Mouse (Mus musculus) myocyte (in vitro differentiated cells): ENCODE results near the gene Olfr748. TPM values are rescaled to one million over a fixed set of nuclear protein-coding genes. Genes with fewer than 3 reads are reported as not detected.
"Not testable (repeated sequence)": the region's sequence is repeated elsewhere in the genome, so short reads cannot be mapped to it uniquely, and the experiment has no call there.

ENCODE experiments used
- H3K27me3 ChIP-seq: one replicate; pipeline ENCODE4 v1.6.1; 2011; ENCODE audit not compliant: control insufficient read depth, insufficient read depth, insufficient read length
- H3K36me3 ChIP-seq: one replicate; pipeline ENCODE4 v1.6.1; 2011; ENCODE audit not compliant: control insufficient read depth, insufficient read depth
- H3K4me2 ChIP-seq: one replicate; pipeline ENCODE4 v1.6.1; 2011; ENCODE audit warnings: low read depth, control low read depth
- H3K4me3 ChIP-seq: one replicate; pipeline ENCODE4 v1.5.1; 2011; ENCODE audit warnings: mild to moderate bottlenecking, control low read depth, moderate library complexity
- H3K79me2 ChIP-seq: one replicate; pipeline ENCODE4 v1.6.1; 2011; ENCODE audit not compliant: control insufficient read depth, insufficient read depth
- H3ac ChIP-seq: one replicate; pipeline ENCODE4 v1.6.1; 2011; ENCODE audit not compliant: control insufficient read depth, insufficient read length
- CEBPB ChIP-seq: IDR thresholded peaks from 2 replicates; pipeline ENCODE4 v1.6.1; 2011; ENCODE audit warnings: mild to moderate bottlenecking, moderate library complexity; ENCODE audit not compliant: poor library complexity, insufficient read depth, severe bottlenecking
- E2F4 ChIP-seq: IDR thresholded peaks from one replicate; pipeline ENCODE4 v1.6.1; 2011; ENCODE audit warnings: mild to moderate bottlenecking, control low read depth, moderate library complexity; ENCODE audit not compliant: insufficient read depth
- MAX ChIP-seq: IDR thresholded peaks from one replicate; pipeline ENCODE4 v1.6.1; 2011; ENCODE audit warnings: low read depth, mild to moderate bottlenecking, control low read depth
- MYOD1 ChIP-seq, 3 experiments: IDR thresholded peaks; one replicate each; pipeline ENCODE4 v1.6.1; 2011; ENCODE audit warnings: control low read depth in 2 of 3, low read depth in 2 of 3, mild to moderate bottlenecking in 2 of 3, moderate library complexity in 1 of 3; ENCODE audit not compliant: insufficient read length in 2 of 3, control insufficient read depth in 1 of 3
- MYOG ChIP-seq, 3 experiments: IDR thresholded peaks; one replicate each; pipeline ENCODE4 v1.6.1; 2011; ENCODE audit warnings: control low read depth in 2 of 3, low read depth in 2 of 3, mild to moderate bottlenecking in 2 of 3; ENCODE audit not compliant: insufficient read length in 2 of 3, control insufficient read depth in 1 of 3, insufficient read depth in 1 of 3
- POLR2A ChIP-seq: IDR thresholded peaks from one replicate; pipeline ENCODE4 v1.6.1; 2011; ENCODE audit warnings: low read depth, mild to moderate bottlenecking, control low read depth, moderate library complexity; ENCODE audit not compliant: insufficient read length
- POLR2AphosphoS2 ChIP-seq: IDR thresholded peaks from one replicate; pipeline ENCODE4 v1.6.1; 2011; ENCODE audit warnings: low read depth, control low read depth; ENCODE audit not compliant: insufficient read length
- REST ChIP-seq: IDR thresholded peaks from one replicate; pipeline ENCODE4 v1.6.1; 2011; ENCODE audit warnings: mild to moderate bottlenecking, control low read depth, moderate library complexity; ENCODE audit not compliant: insufficient read depth, insufficient read length
- SRF ChIP-seq: IDR thresholded peaks from one replicate; pipeline ENCODE4 v1.6.1; 2011; ENCODE audit warnings: low read depth; ENCODE audit not compliant: control insufficient read depth, insufficient read length
- TCF12 ChIP-seq: IDR thresholded peaks from one replicate; pipeline ENCODE4 v1.6.1; 2011; ENCODE audit warnings: mild to moderate bottlenecking, control low read depth; ENCODE audit not compliant: poor library complexity, insufficient read depth, severe bottlenecking
- TCF3 ChIP-seq: IDR thresholded peaks from one replicate; pipeline ENCODE4 v1.6.1; 2011; ENCODE audit warnings: low read depth, control low read depth; ENCODE audit not compliant: insufficient read length
- USF1 ChIP-seq: IDR thresholded peaks from one replicate; pipeline ENCODE4 v1.6.1; 2011; ENCODE audit warnings: low read depth, mild to moderate bottlenecking, control low read depth, moderate library complexity
- polyA plus RNA-seq: library from polyadenylated mRNA; unstranded; fragments of >200 nt; fragmentation: generic; extraction: Trizol; gene quantifications from one replicate; pipeline ENCODE4 v1.2.1, GENCODE M21; 2012; ENCODE audit warnings: missing spikeins

The Olfr748 gene
- polyA plus RNA-seq, result not detected

GRCm38 (mm10) chr14:50707073-50707472 lies at the start of gene Olfr748:
Olfr748 (plus strand) TSS chr14:50707373.
- Histone ChIP-seq H3K27me3 (no peaks in the 10 kb centered on the region), H3K4me3 (no peak within 1 kb of the TSS), H3K36me3 (no peaks in the 10 kb centered on the region), H3K4me2 (no peak within 1 kb of the TSS), H3K79me2 (no peaks in the 10 kb centered on the region), H3ac (no peak within 1 kb of the TSS)
- TF ChIP-seq REST, result no peak
- TF ChIP-seq POLR2AphosphoS2, result no peak
- TF ChIP-seq MYOD1 (IDR thresholded peaks at IDR 0.05; ENCODE audit: control insufficient read depth in 1 of 3, insufficient read length in 2 of 3, low read depth in 2 of 3), result no peak
- TF ChIP-seq CEBPB, result no peak
- TF ChIP-seq E2F4, result no peak
- no peak for TF ChIP-seq USF1
- no peak for TF ChIP-seq MAX
- no peak for TF ChIP-seq TCF3
- no peak for TF ChIP-seq SRF
- no peak for TF ChIP-seq POLR2A
- no peak for TF ChIP-seq TCF12
- no peak for TF ChIP-seq MYOG (IDR thresholded peaks at IDR 0.05; ENCODE audit: control insufficient read depth in 1 of 3, insufficient read depth in 1 of 3, insufficient read length in 2 of 3, low read depth in 2 of 3)

- Histone ChIP-seq H3ac (no peak within 1 kb of the TSS), H3K79me2 (no peaks in the 10 kb centered on the region), H3K4me2 (no peak within 1 kb of the TSS), H3K36me3 (no peaks in the 10 kb centered on the region), H3K27me3 (no peaks in the 10 kb centered on the region), H3K4me3 (no peak within 1 kb of the TSS)
- no peak for TF ChIP-seq SRF
- no peak for TF ChIP-seq MAX
- TF ChIP-seq POLR2A, result no peak
- no peak for TF ChIP-seq USF1
- TF ChIP-seq MYOG (IDR thresholded peaks at IDR 0.05; ENCODE audit: control insufficient read depth in 1 of 3, insufficient read depth in 1 of 3, insufficient read length in 2 of 3, low read depth in 2 of 3), result no peak
- TF ChIP-seq TCF3, result no peak
- no peak for TF ChIP-seq REST
- no peak for TF ChIP-seq MYOD1 (IDR thresholded peaks at IDR 0.05; ENCODE audit: control insufficient read depth in 1 of 3, insufficient read length in 2 of 3, low read depth in 2 of 3)
- no peak for TF ChIP-seq E2F4
- TF ChIP-seq CEBPB, result no peak
- no peak for TF ChIP-seq POLR2AphosphoS2
- no peak for TF ChIP-seq TCF12
Measured at GRCm38 (mm10) chr14:50693106-50693505, 14.1 kb upstream of the Olfr748 start, which contains the start of gene Olfr747. Olfr747 (minus strand) TSS chr14:50693206.

GRCm38 (mm10) chr14:50719875-50720274 lies 12.7 kb downstream of the Olfr748 start:
- H3ac ChIP-seq, H3K27me3 ChIP-seq, H3K79me2 ChIP-seq, H3K4me3 ChIP-seq, H3K4me2 ChIP-seq, H3K36me3 ChIP-seq: not testable (repeated sequence)
- TF ChIP-seq REST, result peak; percentile 81

DNA sequence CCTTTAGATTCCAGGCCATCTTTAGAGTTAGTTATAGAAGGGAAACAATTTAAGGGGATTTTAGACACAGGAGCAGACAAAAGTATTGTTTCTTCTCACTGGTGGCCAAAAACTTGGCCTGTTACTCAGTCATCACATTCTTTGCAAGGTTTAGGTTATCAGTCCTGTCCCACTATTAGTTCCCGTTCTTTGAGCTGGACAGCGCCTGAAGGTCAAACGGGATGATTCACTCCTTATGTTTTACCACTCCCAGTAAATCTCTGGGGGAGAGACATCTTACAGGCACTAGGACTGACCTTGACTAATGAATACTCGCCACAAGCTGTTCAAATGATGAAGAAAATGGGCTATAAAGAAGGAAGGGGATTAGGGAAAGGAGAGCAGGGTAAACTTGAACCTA lies 15.2 kb downstream of the Olfr748 start:
- not testable (repeated sequence) for H3K4me3 ChIP-seq, H3K36me3 ChIP-seq, H3K27me3 ChIP-seq, H3K4me2 ChIP-seq, H3K79me2 ChIP-seq, H3ac ChIP-seq

GRCm38 (mm10) chr14:50740334-50740733 lies 33.2 kb downstream of the Olfr748 start:
- no peak overlapping the region for H3ac ChIP-seq
- no peak for TF ChIP-seq POLR2AphosphoS2
- TF ChIP-seq POLR2A, result no peak
- TF ChIP-seq REST, result no peak
- TF ChIP-seq MYOD1 (IDR thresholded peaks at IDR 0.05; ENCODE audit: control insufficient read depth in 1 of 3, insufficient read length in 2 of 3, low read depth in 2 of 3), result no peak
- TF ChIP-seq SRF, result no peak
- TF ChIP-seq TCF12, result no peak
- TF ChIP-seq USF1, result no peak
- TF ChIP-seq E2F4, result no peak
- no peak for TF ChIP-seq MYOG (IDR thresholded peaks at IDR 0.05; ENCODE audit: control insufficient read depth in 1 of 3, insufficient read depth in 1 of 3, insufficient read length in 2 of 3, low read depth in 2 of 3)
- no peak for TF ChIP-seq TCF3
- no peak for TF ChIP-seq MAX
- TF ChIP-seq CEBPB, result no peak
- no peak overlapping the region for H3K4me3 ChIP-seq
- H3K36me3 ChIP-seq, result no peaks in the 10 kb centered on the region
- H3K79me2 ChIP-seq, result no peaks in the 10 kb centered on the region
- no peak overlapping the region for H3K4me2 ChIP-seq
- no peaks in the 10 kb centered on the region for H3K27me3 ChIP-seq

GRCm38 (mm10) chr14:50741584-50741983 lies 34.4 kb downstream of the Olfr748 start:
- no peaks in the 10 kb centered on the region for H3K36me3 ChIP-seq
- no peak overlapping the region for H3ac ChIP-seq
- H3K4me3 ChIP-seq, result no peak overlapping the region
- H3K27me3 ChIP-seq, result no peaks in the 10 kb centered on the region
- H3K79me2 ChIP-seq, result no peaks in the 10 kb centered on the region
- no peak for TF ChIP-seq SRF
- TF ChIP-seq POLR2AphosphoS2, result no peak
- no peak for TF ChIP-seq USF1
- no peak for TF ChIP-seq POLR2A
- no peak overlapping the region for H3K4me2 ChIP-seq
